Mouse (Mus musculus) layer of hippocampus, postnatal 10 days (tissue): Measurements from ENCODE around the gene Ppp1r9a. TPM values are rescaled to one million over a fixed set of nuclear protein-coding genes. Genes with fewer than 3 reads are reported as not detected.

Experiments
- DNase-seq, 2 experiments: peaks; one replicate each; pipeline ENCODE4 v3.0.0; 2021; ENCODE audit warnings: low spot score in 2 of 2
- total RNA-seq, 2 experiments: library from RNA; stranded (reverse); gene quantifications; 2 replicates each; pipeline ENCODE4 v1.2.3; 2021

Gene Ppp1r9a
- total RNA-seq, 2 experiments from 2014 or later = 98.2 to 105 TPM

DNA sequence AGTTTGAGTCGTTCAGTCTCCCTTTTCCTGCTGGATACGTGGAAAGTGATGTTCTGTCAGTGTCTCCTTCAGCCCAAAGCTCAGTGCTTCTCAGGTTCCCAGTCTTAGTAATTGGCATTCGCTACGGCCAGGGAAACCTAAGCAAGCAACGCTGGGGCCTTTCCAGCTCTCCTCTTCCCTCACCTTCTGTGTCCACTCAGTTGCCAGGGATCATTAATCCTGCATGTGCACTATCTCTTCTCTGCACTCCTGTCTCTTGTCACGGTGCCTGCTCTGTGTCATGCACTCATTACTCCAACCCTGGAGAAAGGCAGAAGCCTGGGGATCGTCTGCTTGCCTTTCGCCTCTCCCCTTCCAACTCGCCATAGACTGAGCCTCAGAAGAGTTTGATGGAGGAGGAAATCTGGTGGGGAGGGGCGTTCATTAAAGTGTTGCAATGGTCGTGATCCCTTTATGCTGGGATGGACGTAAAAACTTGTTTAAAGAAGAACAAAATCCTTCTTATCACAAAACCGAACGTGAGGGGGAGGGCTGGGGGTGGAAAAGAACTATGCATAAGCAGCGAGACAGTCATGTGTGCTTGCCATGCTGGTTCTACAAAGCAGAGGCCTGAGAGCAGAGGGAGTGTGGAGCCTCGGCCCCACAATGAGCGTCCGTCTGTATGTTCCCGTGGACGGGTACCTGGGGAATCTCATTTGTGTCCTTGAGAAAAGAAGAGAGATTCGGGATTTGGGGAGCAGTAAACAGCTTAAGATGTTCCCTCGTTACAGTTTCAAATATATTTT is 103.0 kb downstream of the Ppp1r9a start:
- DNase-seq = no peak

GRCm38 (mm10) chr6:5006283-5006946 is 103.7 kb downstream of the Ppp1r9a start:
- DNase-seq = no peak

DNA sequence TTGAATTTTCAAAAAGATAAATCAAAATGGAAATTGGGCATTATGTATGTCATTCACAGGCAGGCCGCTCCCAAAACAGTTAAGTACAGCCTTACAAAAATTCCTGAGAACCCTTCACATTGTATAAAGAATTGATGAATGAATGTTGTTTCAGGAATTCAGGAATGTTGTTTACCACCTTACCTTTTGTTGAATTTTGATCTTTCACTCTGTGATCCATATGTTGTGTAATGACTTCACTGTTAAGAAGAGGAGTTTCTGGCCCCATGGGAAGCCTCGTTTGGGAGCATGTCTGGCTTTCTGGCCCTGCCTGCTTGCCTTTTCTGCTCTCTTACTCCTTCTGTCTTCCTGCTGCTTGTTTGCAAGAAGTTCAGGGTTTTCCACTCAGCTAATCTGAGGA is 105.4 kb downstream of the Ppp1r9a start:
- no peak for DNase-seq

GRCm38 (mm10) chr6:5008603-5009002 is 105.9 kb downstream of the Ppp1r9a start:
- no peak for DNase-seq

- no peak for DNase-seq
Observed at GRCm38 (mm10) chr6:5010553-5011416, 108.1 kb downstream of the Ppp1r9a start.

GRCm38 (mm10) chr6:5012794-5013193 is 110.1 kb downstream of the Ppp1r9a start:
- no peak for DNase-seq

DNA sequence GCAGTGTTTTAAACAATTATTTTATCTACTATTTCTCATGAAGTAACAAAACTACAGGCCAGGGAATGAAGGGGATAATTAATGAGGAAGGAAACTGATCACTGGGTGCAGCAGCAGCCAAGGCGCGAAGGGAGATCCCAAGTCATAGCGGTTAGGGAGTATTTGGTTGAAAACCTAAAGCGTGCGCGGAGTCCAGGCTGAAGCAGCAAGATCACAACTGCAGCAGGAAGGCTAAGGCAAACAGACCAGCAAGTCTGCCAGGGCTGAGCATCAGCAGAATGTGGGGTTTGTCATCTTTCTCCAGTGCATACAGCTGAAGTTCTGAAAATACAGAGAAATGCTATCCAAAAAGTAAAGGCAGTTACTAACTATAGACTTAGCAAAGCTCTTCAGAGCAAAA is 111.8 kb downstream of the Ppp1r9a start:
- no peak for DNase-seq

GRCm38 (mm10) chr6:5015173-5015572 is 112.5 kb downstream of the Ppp1r9a start:
- DNase-seq = no peak

GRCm38 (mm10) chr6:5017945-5018511 is 115.3 kb downstream of the Ppp1r9a start:
- DNase-seq = no peak

DNA sequence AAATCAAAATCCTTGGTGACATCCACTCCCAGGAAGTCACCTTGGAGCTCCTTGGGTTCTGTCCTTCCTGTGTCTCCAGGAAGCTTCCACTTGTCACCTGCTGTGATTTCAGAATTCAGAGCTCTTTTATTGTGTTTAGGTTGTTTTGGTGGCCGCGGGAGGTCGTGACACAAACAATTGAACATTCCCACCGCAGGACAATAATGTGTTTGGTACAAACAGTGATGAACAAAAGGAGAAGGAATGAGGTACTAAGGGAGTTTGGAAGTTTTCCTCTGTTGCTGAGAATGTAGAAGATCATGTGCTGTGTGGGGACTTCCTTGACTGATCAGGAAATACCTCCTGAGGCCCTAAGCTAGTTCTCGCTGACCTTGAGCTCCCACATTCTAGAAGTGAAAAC is 116.5 kb downstream of the Ppp1r9a start:
- no peak for DNase-seq

DNA sequence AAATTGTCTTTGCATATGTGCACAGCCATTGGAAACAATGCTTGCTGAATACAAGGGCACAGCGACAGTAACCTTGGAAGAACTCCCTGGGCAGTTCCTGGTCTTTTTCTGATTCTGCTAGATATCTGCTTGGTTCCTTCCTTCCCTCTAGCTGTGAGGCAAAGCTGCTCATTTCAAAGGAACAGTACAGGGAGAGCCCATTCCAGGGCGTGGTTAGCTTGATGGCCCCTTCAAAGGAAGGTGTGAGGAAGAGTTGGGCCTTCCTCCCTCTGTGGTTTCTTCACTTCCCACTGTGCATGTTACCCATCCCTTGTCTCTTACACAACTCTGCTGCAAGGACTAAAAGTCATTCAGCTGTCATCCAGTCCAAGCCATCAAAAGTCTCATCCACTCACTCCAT is 117.3 kb downstream of the Ppp1r9a start:
- no peak for DNase-seq

DNA sequence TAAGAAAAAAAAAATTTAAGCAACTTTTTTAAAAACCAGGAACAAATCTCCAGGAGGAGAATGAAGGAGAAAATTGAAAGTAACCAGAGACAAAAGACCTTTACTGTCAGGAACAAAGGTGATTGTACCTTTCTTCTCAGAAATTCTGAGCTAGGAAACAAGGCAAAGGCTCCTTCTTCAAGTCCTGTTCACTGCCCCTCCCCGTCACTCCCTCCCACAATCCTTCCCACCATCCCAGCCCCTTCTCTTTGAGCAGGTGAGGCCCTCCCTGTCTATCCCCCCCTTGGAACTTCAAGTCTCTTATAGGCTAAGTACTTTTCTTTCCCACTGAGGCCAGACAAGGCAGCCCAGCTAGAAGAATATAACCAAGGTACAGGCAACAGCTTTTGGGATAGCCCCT is 117.8 kb downstream of the Ppp1r9a start:
- DNase-seq = no peak

DNA sequence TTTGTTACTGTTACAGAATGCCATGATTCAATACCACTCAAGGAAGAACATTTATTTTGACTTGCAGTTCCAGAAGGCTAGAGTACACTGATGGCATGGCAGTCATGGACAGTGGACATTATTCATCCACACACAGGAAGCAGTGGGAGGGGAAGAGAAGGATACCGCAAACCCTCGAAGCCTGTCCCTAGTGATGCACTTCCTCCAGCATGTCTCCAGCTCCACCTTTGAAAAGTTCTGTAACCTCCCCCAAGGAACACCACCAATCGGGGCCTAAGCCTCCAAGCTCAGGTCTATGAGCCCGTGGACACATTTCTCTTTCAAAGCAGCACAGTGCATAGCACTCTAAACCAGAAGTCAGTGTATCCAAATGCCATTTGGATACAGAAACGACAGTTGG is 120.0 kb downstream of the Ppp1r9a start:
- no peak for DNase-seq

- DNase-seq = no peak
Observed at GRCm38 (mm10) chr6:5024893-5025292, 122.2 kb downstream of the Ppp1r9a start.

GRCm38 (mm10) chr6:5026772-5027171 is 124.1 kb downstream of the Ppp1r9a start:
- no peak for DNase-seq

DNA sequence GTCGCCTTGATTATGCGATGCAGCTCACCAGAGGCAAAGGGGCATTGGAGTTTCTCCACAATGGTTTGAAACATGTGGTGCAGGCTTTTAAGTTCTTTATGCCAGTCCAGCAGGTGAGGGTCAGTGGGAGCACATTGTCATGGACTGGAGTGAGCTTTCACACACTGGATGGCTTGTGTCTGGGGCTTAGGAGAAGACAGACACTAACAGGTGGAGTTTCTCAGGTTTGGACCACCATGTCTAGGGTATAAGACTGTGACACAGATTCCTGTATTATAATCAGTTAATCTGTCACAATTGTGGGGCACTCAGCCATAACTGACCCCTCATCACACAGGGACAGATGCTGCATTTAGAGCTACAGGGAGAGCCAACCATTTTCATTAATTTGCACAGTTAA is 124.5 kb downstream of the Ppp1r9a start:
- no peak for DNase-seq

GRCm38 (mm10) chr6:5027801-5028200 is 125.1 kb downstream of the Ppp1r9a start:
- no peak for DNase-seq

- no peak for DNase-seq
Observed at GRCm38 (mm10) chr6:5029205-5029927, 126.6 kb downstream of the Ppp1r9a start.

DNA sequence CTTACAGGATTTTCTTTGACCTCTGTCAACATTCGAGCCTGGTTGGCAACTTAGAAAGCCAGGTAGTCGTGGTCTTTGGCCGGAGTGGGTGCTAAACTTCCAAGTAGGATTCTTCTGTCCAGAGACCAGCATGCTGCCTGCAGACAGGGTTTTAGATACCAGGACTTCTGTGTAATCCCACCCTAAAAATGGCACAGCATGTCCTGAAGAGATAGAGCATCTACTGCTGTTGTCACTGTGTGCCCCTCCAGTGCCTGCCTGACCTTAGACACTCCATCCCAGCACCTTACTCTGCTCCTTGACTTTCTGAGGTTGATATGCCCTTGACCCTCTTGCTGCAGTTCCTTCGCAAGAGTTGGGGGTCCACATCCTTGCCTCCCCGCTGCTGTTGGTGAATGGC is 127.2 kb downstream of the Ppp1r9a start:
- DNase-seq = no peak

GRCm38 (mm10) chr6:5032986-5033633 is 130.4 kb downstream of the Ppp1r9a start:
- no peak for DNase-seq
